Mouse (Mus musculus): ENCODE measurements at regions not wholly inside any gene's neighbourhood (a gene's known extent, or its start where the extent isn't known, plus 50 kb on each side); places are given as distances from the start of the nearest gene placed in this dataset.
"Not testable (repeated sequence)": the region's sequence is repeated elsewhere in the genome, so short reads cannot be mapped to it uniquely, and the experiment has no call there.

- in situ Hi-C loops (cut with MboI, MseI) = no loop called here
Measured at GRCm38 (mm10) chr12:61989471-61989870, 466.5 kb downstream of the Lrfn5 start.

- in situ Hi-C loops (cut with MboI, MseI) = not testable (repeated sequence)
Measured at GRCm38 (mm10) chr12:61993858-61994257, 470.9 kb downstream of the Lrfn5 start.

GRCm38 (mm10) chr12:61994294-61994693, 471.3 kb downstream of the Lrfn5 start:
- in situ Hi-C loops (cut with MboI, MseI) = no loop called here

- in situ Hi-C loops (cut with MboI, MseI) = no loop called here
Measured at GRCm38 (mm10) chr12:62013351-62013750, 490.4 kb downstream of the Lrfn5 start.

- in situ Hi-C loops (cut with MboI, MseI) = loop anchor here in 1 of 2 experiments (5.0 kb wide), 1 partner anchor 1730 kb away; no protein-coding TSS in a partner anchor
Measured at GRCm38 (mm10) chr12:62017676-62018075, 494.7 kb downstream of the Lrfn5 start.

Data from T-helper 17 cell (primary cell).